Mouse (Mus musculus): ENCODE results near the gene Disp1. TPM values are rescaled to one million over a fixed set of nuclear protein-coding genes. Genes with fewer than 3 reads are reported as not detected.

The Disp1 gene
- polyA plus RNA-seq, 1 experiment from 2014 or later: 9.1 TPM

Small RNA genes within 50 kb of the gene (microRNA-seq; reads per million reads assigned to microRNA genes)
- not detected for gene Gm24975

Other genes starting within 250 kb of the Disp1 start
- gene Aida, start 75.1 kb upstream of the Disp1 start, polyA plus RNA-seq (2014; fragmentation: Nextera tagmentation; extraction: Ambion mirVana): 35.1 and 52.4 TPM in 2 replicates
- gene Brox, start 75.7 kb upstream of the Disp1 start, polyA plus RNA-seq (2014; fragmentation: Nextera tagmentation; extraction: Ambion mirVana): 90.0 and 125 TPM in 2 replicates
- gene Mia3, start 148.0 kb upstream of the Disp1 start, polyA plus RNA-seq (2014; fragmentation: Nextera tagmentation; extraction: Ambion mirVana): 101 and 117 TPM in 2 replicates
- gene Taf1a, start 167.5 kb upstream of the Disp1 start, polyA plus RNA-seq (2014; fragmentation: Nextera tagmentation; extraction: Ambion mirVana): 14.6 and 16.5 TPM in 2 replicates
- gene Hhipl2, start 196.7 kb upstream of the Disp1 start, polyA plus RNA-seq (2014; fragmentation: Nextera tagmentation; extraction: Ambion mirVana): 0.61 and 0.72 TPM in 2 replicates